Mouse (Mus musculus) embryo, embryonic 9.5 days (tissue): ENCODE measurements around the gene 1700003F12Rik.

ENCODE experiments used
- DNase-seq: peaks from one replicate; pipeline ENCODE4 v3.0.0-alpha.2; 2017; ENCODE audit errors: extremely low spot score

Gene 1700003F12Rik

DNA sequence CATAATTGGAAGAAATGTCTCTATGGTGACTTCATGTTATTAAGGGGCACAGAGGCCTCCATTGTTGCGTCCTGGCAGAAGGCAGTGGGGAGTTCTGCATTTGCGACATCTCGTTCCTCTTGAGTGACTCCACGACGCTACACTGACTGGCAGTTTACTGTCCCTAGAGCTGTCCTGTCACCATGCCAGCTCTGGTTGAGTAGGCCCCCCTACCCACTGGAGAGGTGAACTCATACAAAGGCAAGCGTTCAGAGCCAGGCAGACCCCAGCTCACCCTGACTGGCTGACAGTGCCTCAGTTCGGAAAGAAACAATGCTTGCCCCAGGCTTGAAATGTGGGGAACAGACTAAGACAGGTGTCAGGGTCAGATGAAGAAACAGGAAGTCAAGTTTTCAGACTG, 27.4 kb downstream of the 1700003F12Rik start:
- no peak for DNase-seq

- DNase-seq: peak; percentile 57
Observed at GRCm38 (mm10) chr2:154576876-154577743, 30.2 kb downstream of the 1700003F12Rik start.

- no peak for DNase-seq
Observed at GRCm38 (mm10) chr2:154577744-154578067, 30.8 kb downstream of the 1700003F12Rik start.

DNA sequence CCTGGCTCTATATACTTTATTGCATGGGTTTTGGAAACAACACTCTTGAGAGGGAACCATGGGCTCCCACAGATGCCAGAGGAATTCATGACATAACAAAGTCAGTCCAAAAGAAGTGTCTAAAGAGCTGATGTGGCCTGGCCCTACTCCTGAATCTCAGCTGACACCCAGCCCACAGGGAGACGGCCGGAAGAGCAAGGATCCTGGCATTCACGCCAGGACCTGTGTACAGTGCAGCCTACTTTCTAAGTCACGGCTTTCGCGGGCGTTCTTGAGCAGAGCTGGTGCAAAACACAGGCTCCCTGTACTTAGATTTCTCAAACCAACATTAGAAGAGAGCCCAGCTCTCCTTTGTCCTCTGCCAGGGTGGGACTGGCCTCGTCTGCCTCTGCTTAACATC, 33.7 kb downstream of the 1700003F12Rik start:
- DNase-seq: no peak

DNA sequence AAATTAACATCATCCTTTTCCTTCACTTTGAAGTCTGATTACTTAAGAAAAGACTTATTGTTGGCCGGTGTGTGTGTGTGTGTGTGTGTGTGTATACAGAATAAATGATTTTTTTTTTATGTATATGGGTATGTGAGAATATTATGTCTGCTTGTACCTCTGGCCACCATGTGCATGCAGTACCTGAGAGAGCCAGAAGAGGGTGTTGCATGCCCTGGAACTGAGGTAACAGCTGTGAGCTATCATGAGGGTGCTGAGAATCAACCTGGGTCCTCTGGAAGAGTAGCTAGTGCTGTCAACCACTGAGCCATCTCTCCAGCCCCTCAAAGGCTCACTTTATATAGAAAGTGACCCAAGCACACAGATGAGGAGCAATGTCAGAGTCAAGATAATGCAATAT, 34.5 kb downstream of the 1700003F12Rik start:
- no peak for DNase-seq

DNA sequence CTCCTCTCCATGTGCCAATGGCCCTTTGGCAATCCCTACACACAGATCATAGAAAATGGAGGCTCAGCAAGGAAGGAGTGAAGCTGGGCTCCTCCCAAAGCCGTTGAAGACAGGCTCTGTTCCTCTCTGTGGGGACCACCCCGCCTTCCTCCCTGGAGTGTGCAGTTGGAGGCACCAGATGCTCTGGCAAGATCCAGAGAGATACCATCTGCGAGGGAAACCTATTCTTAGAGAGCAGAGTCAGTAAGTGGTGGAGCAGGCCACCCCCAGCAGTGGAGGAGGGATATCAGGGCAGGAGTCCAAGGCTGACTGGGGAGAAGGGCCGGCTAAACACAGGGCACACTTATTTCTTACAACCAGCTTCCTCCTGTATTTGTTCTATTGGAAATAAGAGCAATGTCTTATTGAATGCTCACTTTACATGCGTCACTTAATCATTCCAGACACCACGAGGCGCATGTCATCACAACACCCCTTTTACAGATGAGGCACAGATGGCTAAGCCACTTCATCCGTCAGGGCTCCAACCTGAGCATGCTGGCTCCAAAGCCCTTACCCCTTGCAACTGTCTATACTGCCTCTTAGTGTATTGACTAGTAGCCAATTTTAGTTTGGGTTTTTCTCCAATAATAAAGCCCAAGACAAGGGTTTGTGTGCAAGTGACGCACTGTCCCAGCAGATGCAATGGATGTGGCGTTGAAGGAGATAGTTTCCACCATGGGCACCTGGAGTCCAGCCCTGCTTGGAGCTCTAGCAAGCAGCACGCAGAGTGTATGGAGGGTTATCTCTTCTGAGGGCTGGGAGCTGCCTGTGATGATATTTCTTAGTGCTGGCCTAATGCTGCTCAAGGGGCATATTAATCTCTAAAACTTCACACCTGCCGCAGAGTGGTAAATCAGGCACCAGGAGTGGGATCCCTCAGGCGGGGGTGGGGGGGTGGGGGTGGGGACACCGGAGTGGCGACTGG, 37.3 kb downstream of the 1700003F12Rik start:
- DNase-seq: no peak

- no peak for DNase-seq
Observed at GRCm38 (mm10) chr2:154584931-154585601, 38.2 kb downstream of the 1700003F12Rik start.

GRCm38 (mm10) chr2:154586405-154586804, 39.5 kb downstream of the 1700003F12Rik start:
- DNase-seq: no peak

GRCm38 (mm10) chr2:154589051-154589450, 42.2 kb downstream of the 1700003F12Rik start:
- no peak for DNase-seq

- no peak for DNase-seq
Observed at GRCm38 (mm10) chr2:154591239-154591638, 44.4 kb downstream of the 1700003F12Rik start.

DNA sequence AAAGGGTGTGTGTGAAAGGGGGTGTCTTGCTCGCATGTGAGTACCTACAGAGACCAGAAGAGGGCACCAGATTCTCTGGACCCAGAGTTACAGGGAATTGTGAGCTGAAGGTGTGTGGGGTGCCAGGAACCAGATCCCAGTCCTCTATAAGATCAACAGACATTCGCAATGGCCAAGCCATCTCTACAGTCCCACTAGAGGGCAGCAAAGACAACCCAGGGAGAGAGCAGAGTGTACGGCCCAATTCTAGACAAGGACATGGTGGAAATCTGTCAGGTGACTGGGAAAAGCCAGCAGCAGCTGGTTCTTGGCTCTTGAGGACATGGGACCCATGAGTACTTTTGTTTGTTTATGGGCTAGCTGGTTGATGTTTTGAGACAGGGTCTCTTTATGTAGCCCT, 46.1 kb downstream of the 1700003F12Rik start:
- DNase-seq: no peak

DNA sequence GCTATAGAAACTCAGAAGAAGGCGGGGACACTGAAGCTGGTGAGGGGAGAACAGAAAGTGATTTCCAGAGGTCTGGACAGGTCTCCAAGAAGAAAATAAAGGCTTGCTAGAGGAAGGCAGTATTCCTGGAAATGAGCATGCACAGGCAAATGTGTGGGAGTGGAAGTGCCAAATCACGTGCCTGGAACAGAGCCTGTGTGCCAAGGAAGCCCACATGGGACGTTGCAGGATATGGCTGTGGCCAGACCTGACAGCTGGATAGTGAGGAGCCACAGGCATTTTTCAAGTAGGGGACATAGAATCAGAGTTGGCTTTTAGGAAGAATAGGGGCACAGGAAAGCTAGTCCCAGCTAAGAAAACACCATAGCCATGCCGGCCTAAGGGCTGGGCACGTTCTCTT, 48.9 kb downstream of the 1700003F12Rik start:
- DNase-seq: no peak

- DNase-seq: no peak
Observed at GRCm38 (mm10) chr2:154597399-154597798, 50.5 kb downstream of the 1700003F12Rik start.
